Mouse (Mus musculus): ENCODE measurements around the gene Ipo9. TPM values are rescaled to one million over a fixed set of nuclear protein-coding genes. Genes with fewer than 3 reads are reported as not detected.

The Ipo9 gene
- polyA plus RNA-seq (2012; fragmentation: generic; extraction: Trizol), result 61.5 TPM
- long read RNA-seq, experiment 1, full-length matches to known transcripts, result 23 of 35 reads
- long read RNA-seq, experiment 1, partial matches to known transcripts, result 2 of 35 reads
- long read RNA-seq, experiment 1, other reads (novel, unspliced or antisense), result 10 of 35 reads
- long read RNA-seq, experiment 2, full-length matches to known transcripts, result 611 of 717 reads
- long read RNA-seq, experiment 2, partial matches to known transcripts, result 40 of 717 reads
- long read RNA-seq, experiment 2, other reads (novel, unspliced or antisense), result 66 of 717 reads

- TF ChIP-seq CTCF (IDR thresholded peaks at IDR 0.05; ENCODE audit: control insufficient read depth, insufficient read depth, insufficient read length), result peak; percentile 91
- no peak for TF ChIP-seq CEBPB (IDR thresholded peaks at IDR 0.05; ENCODE audit: low read depth)
- no peak for TF ChIP-seq MYOG (IDR thresholded peaks at IDR 0.05; ENCODE audit: control insufficient read depth, extremely low read depth, insufficient read length)
- Histone ChIP-seq H3K79me3 (ENCODE audit: low read depth) (peaks cover 51% of the 10 kb centered on the region), H3K36me3 (ENCODE audit: control insufficient read depth, insufficient read depth) (peaks cover 20% of the 10 kb centered on the region), H3K27me3 (ENCODE audit: control insufficient read depth, insufficient read depth, insufficient read length) (no peaks in the 10 kb centered on the region), H3K79me2 (ENCODE audit: control insufficient read depth, insufficient read depth) (peaks cover 52% of the 10 kb centered on the region), H3ac (ENCODE audit: control insufficient read depth, insufficient read length, low read depth) (peak within 1 kb of the TSS; percentile 98), H3K4me3 (ENCODE audit: insufficient read depth, poor library complexity, severe bottlenecking) (peak within 1 kb of the TSS; percentile 86)
Observed at GRCm38 (mm10) chr1:135429901-135430668, at the start of gene Ipo9. Gene Ipo9, minus strand, starts transcription at chr1:135430499.

- Histone ChIP-seq H3K79me3 (ENCODE audit: low read depth) (no peaks in the 10 kb centered on the region), H3K4me3 (ENCODE audit: insufficient read depth, poor library complexity, severe bottlenecking) (no peak overlapping the region), H3ac (ENCODE audit: control insufficient read depth, insufficient read length, low read depth) (no peak overlapping the region), H3K36me3 (ENCODE audit: control insufficient read depth, insufficient read depth) (peaks cover 27% of the 10 kb centered on the region), H3K27me3 (ENCODE audit: control insufficient read depth, insufficient read depth, insufficient read length) (no peaks in the 10 kb centered on the region), H3K79me2 (ENCODE audit: control insufficient read depth, insufficient read depth) (no peaks in the 10 kb centered on the region)
- TF ChIP-seq CTCF (IDR thresholded peaks at IDR 0.05; ENCODE audit: control insufficient read depth, insufficient read depth, insufficient read length), result no peak
- TF ChIP-seq MYOG (IDR thresholded peaks at IDR 0.05; ENCODE audit: control insufficient read depth, extremely low read depth, insufficient read length), result no peak
- TF ChIP-seq MAX (IDR thresholded peaks at IDR 0.05), result no peak
- no peak for TF ChIP-seq FOSL1 (IDR thresholded peaks at IDR 0.05; ENCODE audit: insufficient read depth, low read length, poor library complexity, severe bottlenecking)
- TF ChIP-seq MYOD1 (IDR thresholded peaks at IDR 0.05; ENCODE audit: control insufficient read depth, insufficient read length, low read depth), result no peak
- no peak for TF ChIP-seq USF1 (IDR thresholded peaks at IDR 0.05; ENCODE audit: low read depth)
- no peak for TF ChIP-seq CEBPB (IDR thresholded peaks at IDR 0.05; ENCODE audit: low read depth)
Observed at GRCm38 (mm10) chr1:135475571-135475895, 45.2 kb upstream of the Ipo9 start.

GRCm38 (mm10) chr1:135474861-135475570 is 44.7 kb upstream of the Ipo9 start:
- no peaks in the 10 kb centered on the region for H3K79me3 ChIP-seq (ENCODE audit: low read depth)
- peaks cover 32% of the 10 kb centered on the region for H3K36me3 ChIP-seq (ENCODE audit: control insufficient read depth, insufficient read depth)
- no peaks in the 10 kb centered on the region for H3K27me3 ChIP-seq (ENCODE audit: control insufficient read depth, insufficient read depth, insufficient read length)
- H3K4me3 ChIP-seq (ENCODE audit: insufficient read depth, poor library complexity, severe bottlenecking), result no peak overlapping the region
- no peak overlapping the region for H3ac ChIP-seq (ENCODE audit: control insufficient read depth, insufficient read length, low read depth)
- no peaks in the 10 kb centered on the region for H3K79me2 ChIP-seq (ENCODE audit: control insufficient read depth, insufficient read depth)
- no peak for TF ChIP-seq USF1 (IDR thresholded peaks at IDR 0.05; ENCODE audit: low read depth)
- TF ChIP-seq MAX (IDR thresholded peaks at IDR 0.05), result no peak

- TF ChIP-seq MAX (IDR thresholded peaks at IDR 0.05) (no peak), USF1 (IDR thresholded peaks at IDR 0.05; ENCODE audit: low read depth) (no peak), CEBPB (IDR thresholded peaks at IDR 0.05; ENCODE audit: low read depth) (no peak), CTCF (IDR thresholded peaks at IDR 0.05; ENCODE audit: control insufficient read depth, insufficient read depth, insufficient read length) (no peak), MYOD1 (IDR thresholded peaks at IDR 0.05; ENCODE audit: control insufficient read depth, insufficient read length, low read depth) (no peak), MYOG (IDR thresholded peaks at IDR 0.05; ENCODE audit: control insufficient read depth, extremely low read depth, insufficient read length) (no peak), FOSL1 (IDR thresholded peaks at IDR 0.05; ENCODE audit: insufficient read depth, low read length, poor library complexity, severe bottlenecking) (no peak)
- no peak overlapping the region for H3K4me3 ChIP-seq (ENCODE audit: insufficient read depth, poor library complexity, severe bottlenecking)
- peaks cover 43% of the 10 kb centered on the region for H3K36me3 ChIP-seq (ENCODE audit: control insufficient read depth, insufficient read depth)
Observed at GRCm38 (mm10) chr1:135472536-135472935, 42.2 kb upstream of the Ipo9 start.

GRCm38 (mm10) chr1:135471742-135472141 is 41.4 kb upstream of the Ipo9 start:
- H3K36me3 ChIP-seq (ENCODE audit: control insufficient read depth, insufficient read depth), result peaks cover 40% of the 10 kb centered on the region
- TF ChIP-seq MAX (IDR thresholded peaks at IDR 0.05), result no peak
- no peak for TF ChIP-seq CEBPB (IDR thresholded peaks at IDR 0.05; ENCODE audit: low read depth)
- no peak for TF ChIP-seq USF1 (IDR thresholded peaks at IDR 0.05; ENCODE audit: low read depth)
- TF ChIP-seq MYOD1 (IDR thresholded peaks at IDR 0.05; ENCODE audit: control insufficient read depth, insufficient read length, low read depth), result no peak
- no peak for TF ChIP-seq MYOG (IDR thresholded peaks at IDR 0.05; ENCODE audit: control insufficient read depth, extremely low read depth, insufficient read length)
- no peak for TF ChIP-seq FOSL1 (IDR thresholded peaks at IDR 0.05; ENCODE audit: insufficient read depth, low read length, poor library complexity, severe bottlenecking)
- TF ChIP-seq CTCF (IDR thresholded peaks at IDR 0.05; ENCODE audit: control insufficient read depth, insufficient read depth, insufficient read length), result no peak
- no peaks in the 10 kb centered on the region for H3K79me2 ChIP-seq (ENCODE audit: control insufficient read depth, insufficient read depth)
- no peaks in the 10 kb centered on the region for H3K27me3 ChIP-seq (ENCODE audit: control insufficient read depth, insufficient read depth, insufficient read length)
- no peak overlapping the region for H3K4me3 ChIP-seq (ENCODE audit: insufficient read depth, poor library complexity, severe bottlenecking)
- no peak overlapping the region for H3ac ChIP-seq (ENCODE audit: control insufficient read depth, insufficient read length, low read depth)
- H3K79me3 ChIP-seq (ENCODE audit: low read depth), result no peaks in the 10 kb centered on the region

More at GRCm38 (mm10) chr1:135472536-135472935, 42.2 kb upstream of the Ipo9 start:
- H3K27me3 ChIP-seq (ENCODE audit: control insufficient read depth, insufficient read depth, insufficient read length), result no peaks in the 10 kb centered on the region
- no peaks in the 10 kb centered on the region for H3K79me2 ChIP-seq (ENCODE audit: control insufficient read depth, insufficient read depth)
- no peak overlapping the region for H3ac ChIP-seq (ENCODE audit: control insufficient read depth, insufficient read length, low read depth)
- H3K79me3 ChIP-seq (ENCODE audit: low read depth), result no peaks in the 10 kb centered on the region
